In the genomic region with DNA sequence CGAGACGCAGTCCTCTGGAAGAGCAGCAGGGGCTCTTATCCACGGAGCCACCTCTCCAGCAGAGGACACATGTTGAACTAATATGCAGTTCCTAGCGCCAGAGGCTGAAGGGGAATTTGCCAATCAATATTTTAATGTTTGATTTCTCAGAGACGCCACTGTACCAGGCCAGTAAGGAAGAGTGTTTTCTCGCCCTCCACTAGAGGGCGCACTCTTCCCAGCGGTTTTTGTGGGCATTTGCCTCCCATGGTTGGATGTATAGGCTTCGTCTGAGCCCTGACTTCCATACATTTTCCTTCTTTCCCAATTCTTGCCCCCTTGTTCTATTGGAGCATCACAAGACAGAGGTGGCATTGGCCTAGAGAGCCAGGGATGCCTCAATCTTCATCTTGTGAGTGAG, we compare ENCODE assay signal across 7 mouse cellular contexts. TPM values are rescaled to one million over a fixed set of nuclear protein-coding genes. Genes with fewer than 3 reads are reported as not detected.
ATAC-seq lines count a peak whose summit lies in the region.
"Had no signal": no experiment of that assay in that cellular context is flagged by ENCODE, and none has a peak within 500 bp of the region (broad histone marks: within the 10 kb centered on the region; RNA-seq: fewer than 3 reads in every experiment).

No protein-coding gene starts in this region.

- peak; percentile 80 for ATAC-seq in common myeloid progenitor, adult 5-6 weeks (replicated peaks; ENCODE audit: low read depth, poor library complexity, severe bottlenecking)
- ATAC-seq in erythroid progenitor cell, adult 5-6 weeks (replicated peaks; ENCODE audit: low FRiP score, poor library complexity, severe bottlenecking): 0 out of 2 replicates have a peak, but pooled peaks have one; percentile 39
- peak; percentile 50 to 60; a peak in 2 of 4 replicates for ATAC-seq in hematopoietic stem cell, adult 5-6 weeks (replicated peaks in 1 of 2; ENCODE audit: insufficient read depth in 1 of 2, low FRiP score in 2 of 2, low TSS enrichment in 1 of 2, low read depth in 1 of 2, poor library complexity in 2 of 2, severe bottlenecking in 2 of 2)
- peak; percentile 66 for ATAC-seq in megakaryocyte, adult 5-6 weeks (ENCODE audit: poor library complexity, severe bottlenecking)
- ATAC-seq in megakaryocyte-erythroid progenitor cell, adult 5-6 weeks (replicated peaks; ENCODE audit: low FRiP score, low TSS enrichment, poor library complexity, severe bottlenecking): peak; percentile 81
- peak; percentile 48 for ATAC-seq in neutrophil, adult 5-6 weeks (ENCODE audit: extremely low read depth, insufficient number of reproducible peaks, low FRiP score, poor library complexity, severe bottlenecking)

RNA-seq across cellular contexts. Expression of a gene that starts 4.4 kb away (rescaled TPM):
- not detected in 2 replicates for total RNA-seq in common myeloid progenitor, adult 5-6 weeks (2017)
- not detected in 2 replicates for total RNA-seq in erythroid progenitor cell, adult 5-6 weeks (2015; ENCODE audit: low replicate concordance)
- not detected in 2 replicates for total RNA-seq in erythroid progenitor cell, adult 5-6 weeks (2017; ENCODE audit: low replicate concordance)
- total RNA-seq in hematopoietic stem cell, adult 5-6 weeks (2017): not detected in 2 replicates
- total RNA-seq in megakaryocyte, adult 5-6 weeks (2015): 1.5 TPM in 1 of 2 replicates, not detected in the other
- not detected in 2 replicates for total RNA-seq in megakaryocyte, adult 5-6 weeks (2017)
- total RNA-seq in megakaryocyte-erythroid progenitor cell, adult 5-6 weeks (2014; fragmentation: Nextera tagmentation): not detected in 2 replicates
- not detected in 2 replicates for total RNA-seq in megakaryocyte-erythroid progenitor cell, adult 5-6 weeks (2017)
- total RNA-seq in neutrophil, adult 5-6 weeks (2017): not detected in 2 replicates
- total RNA-seq: CH12.LX had no signal

RNA-seq across cellular contexts. Expression of a gene that starts 20.2 kb away (rescaled TPM):
- 25.3 and 31.1 TPM in 2 replicates for total RNA-seq in common myeloid progenitor, adult 5-6 weeks (2017)
- total RNA-seq in erythroid progenitor cell, adult 5-6 weeks (2015; ENCODE audit: low replicate concordance): not detected in 2 replicates
- 4.4 TPM in 1 of 2 replicates, not detected in the other for total RNA-seq in erythroid progenitor cell, adult 5-6 weeks (2017; ENCODE audit: low replicate concordance)
- 15.4 and 18.9 TPM in 2 replicates for total RNA-seq in hematopoietic stem cell, adult 5-6 weeks (2017)
- 14.4 TPM in 1 of 2 replicates, not detected in the other for total RNA-seq in megakaryocyte, adult 5-6 weeks (2015)
- 3.7 and 9.5 TPM in 2 replicates for total RNA-seq in megakaryocyte, adult 5-6 weeks (2017)
- 9.3 and 33.6 TPM in 2 replicates for total RNA-seq in megakaryocyte-erythroid progenitor cell, adult 5-6 weeks (2014; fragmentation: Nextera tagmentation)
- total RNA-seq in megakaryocyte-erythroid progenitor cell, adult 5-6 weeks (2017): 21.8 and 24.0 TPM in 2 replicates
- total RNA-seq in neutrophil, adult 5-6 weeks (2017): 3.3 TPM in 1 of 2 replicates, not detected in the other

Comparison
In these comparisons a context has a peak if more than half of its experiments do, and no peak if none do; other contexts are left out.
1. Peak in every context shown above with its lines: ATAC-seq.